Mouse (Mus musculus): ENCODE results near the gene Mrpl45. TPM values are rescaled to one million over a fixed set of nuclear protein-coding genes. Genes with fewer than 3 reads are reported as not detected.

Gene Mrpl45
- polyA plus RNA-seq, 1 experiment from 2014 or later, result 49.1 TPM

DNA sequence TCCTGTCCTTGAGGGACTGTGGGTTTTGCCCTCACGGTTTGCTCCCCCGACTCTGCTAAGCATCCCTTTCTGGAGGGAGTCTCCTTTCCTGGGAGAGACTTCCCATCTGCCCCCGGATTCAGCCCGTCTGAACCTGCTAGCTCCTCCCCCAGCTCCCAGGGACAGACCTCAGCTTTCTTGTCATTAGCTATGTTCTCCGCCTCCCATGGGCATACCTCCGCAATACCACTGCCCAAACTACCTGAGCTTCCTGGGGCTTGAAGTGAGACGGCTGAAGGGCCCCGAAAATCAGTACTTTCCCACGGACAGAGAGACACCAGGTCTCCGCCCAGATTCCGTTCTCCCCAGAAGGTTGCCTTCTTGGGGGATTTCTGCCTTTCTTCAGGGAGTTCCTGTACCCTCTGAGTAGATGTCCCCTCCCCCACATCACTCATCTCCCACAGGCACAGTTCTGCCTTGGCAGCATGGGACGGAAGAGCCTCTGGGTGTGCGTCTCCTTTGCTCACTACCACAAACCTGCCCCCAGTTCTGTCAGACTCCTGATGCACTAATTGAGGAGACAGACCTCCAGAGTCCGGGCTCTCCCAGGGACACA is 21.3 kb downstream of the Mrpl45 start:
- Histone ChIP-seq H3K4me1 (peaks cover 16% of the 10 kb centered on the region; the same call in 1 of the 2 replicates), H3K27ac (no peak overlapping the region), H3K4me3 (no peak overlapping the region), H3K9ac (no peak overlapping the region), H3K36me3 (ENCODE audit: poor library complexity, severe bottlenecking) (no peaks in the 10 kb centered on the region), H3K9me3 (replicated peaks) (no peaks in the 10 kb centered on the region), H3K4me2 (no peak overlapping the region), H3K27me3 (no peaks in the 10 kb centered on the region)
- ATAC-seq, result no peak
- 67% methylated on average over 14 of the region's 14 CpGs for WGBS

DNA sequence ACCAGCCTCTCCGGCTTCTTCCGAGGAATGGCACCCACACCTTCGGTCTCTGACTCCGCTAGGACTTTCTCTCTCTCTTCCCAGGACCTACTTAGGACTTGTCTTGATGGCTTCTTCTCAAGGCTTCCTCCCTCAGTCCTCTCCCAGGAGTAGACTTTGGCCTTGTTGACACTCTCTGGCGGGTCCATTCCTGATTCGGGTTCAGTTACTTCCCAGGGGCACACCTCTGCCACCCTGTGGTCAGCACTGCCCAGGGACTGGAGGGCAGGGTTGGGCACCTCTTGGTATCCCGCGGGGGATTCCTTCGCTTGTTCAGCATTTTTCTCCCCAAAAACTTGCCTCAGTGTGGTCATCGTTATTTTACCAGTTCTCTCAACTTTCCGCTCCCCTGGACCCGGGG is 21.8 kb downstream of the Mrpl45 start:
- no peak overlapping the region for H3K4me2 ChIP-seq
- H3K27ac ChIP-seq, result no peak overlapping the region
- ATAC-seq, result no peak
- no peaks in the 10 kb centered on the region for H3K27me3 ChIP-seq
- H3K36me3 ChIP-seq (ENCODE audit: poor library complexity, severe bottlenecking), result no peaks in the 10 kb centered on the region
- H3K4me1 ChIP-seq, result peaks cover 16% of the 10 kb centered on the region; the same call in 1 of the 2 replicates
- H3K9ac ChIP-seq, result no peak overlapping the region
- no peaks in the 10 kb centered on the region for H3K9me3 ChIP-seq (replicated peaks)
- 84% methylated on average over 12 of the region's 12 CpGs for WGBS
- H3K4me3 ChIP-seq, result no peak overlapping the region

DNA sequence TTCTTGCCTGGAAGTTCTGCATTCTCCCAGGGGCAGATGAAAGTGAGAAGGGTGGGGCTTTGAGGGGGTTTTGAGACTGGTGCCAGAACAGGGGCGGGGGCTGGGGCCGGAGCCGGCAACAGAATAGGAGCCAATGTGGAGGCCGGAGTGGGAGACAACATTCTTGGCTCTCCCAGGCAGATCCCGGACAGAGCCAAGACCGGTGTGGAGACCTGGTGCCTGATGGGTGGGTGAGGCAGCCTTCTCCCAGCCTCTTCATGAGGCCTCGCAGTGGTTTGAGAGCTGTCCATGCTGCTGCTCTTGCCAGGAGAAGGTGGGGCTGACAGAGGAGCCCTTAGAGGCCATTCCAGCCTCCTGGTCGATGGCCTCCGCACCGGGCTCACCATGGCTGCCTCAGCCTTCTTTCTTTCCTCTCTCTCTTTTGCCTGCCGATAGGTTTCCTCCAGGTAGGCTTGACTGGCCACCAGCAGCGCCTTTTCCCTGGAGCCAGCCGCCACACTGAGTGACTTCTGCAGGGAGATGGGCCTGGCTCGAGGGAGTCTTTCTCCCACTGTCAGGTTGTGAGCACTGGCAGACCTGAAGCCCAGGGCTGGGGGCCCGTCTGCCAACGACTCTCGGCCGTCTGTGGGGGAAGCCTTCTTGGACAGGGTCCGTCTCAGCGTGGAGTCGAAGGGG is 22.9 kb downstream of the Mrpl45 start:
- 0 out of 2 replicates have a peak, but pooled peaks have one; percentile 27 for ATAC-seq
- WGBS, result 42% methylated on average over 21 of the region's 21 CpGs

GRCm38 (mm10) chr11:97338977-97339315 is 23.4 kb downstream of the Mrpl45 start:
- Histone ChIP-seq H3K4me2 (peak overlapping the region; percentile 50), H3K4me1 (peaks cover 20% of the 10 kb centered on the region), H3K9ac (no peak overlapping the region), H3K9me3 (replicated peaks) (no peaks in the 10 kb centered on the region), H3K27ac (peak overlapping the region; percentile 32), H3K27me3 (peaks cover 4% of the 10 kb centered on the region; the same call in 1 of the 2 replicates), H3K4me3 (no peak overlapping the region), H3K36me3 (ENCODE audit: poor library complexity, severe bottlenecking) (no peaks in the 10 kb centered on the region)
- 32% methylated on average over 17 of the region's 17 CpGs for WGBS
- ATAC-seq, result no peak

More for the DNA sequence above, 22.9 kb downstream of the Mrpl45 start:
- Histone ChIP-seq H3K9me3 (replicated peaks) (no peaks in the 10 kb centered on the region), H3K4me2 (peak overlapping the region; percentile 50), H3K4me3 (no peak overlapping the region), H3K27me3 (peaks cover under 1% of the 10 kb centered on the region; the same call in 1 of the 2 replicates), H3K9ac (0 out of 2 replicates have a peak overlapping the region, but pooled peaks have one; percentile 12), H3K4me1 (peaks cover 16% of the 10 kb centered on the region), H3K27ac (peak overlapping the region; percentile 32), H3K36me3 (ENCODE audit: poor library complexity, severe bottlenecking) (no peaks in the 10 kb centered on the region)

DNA sequence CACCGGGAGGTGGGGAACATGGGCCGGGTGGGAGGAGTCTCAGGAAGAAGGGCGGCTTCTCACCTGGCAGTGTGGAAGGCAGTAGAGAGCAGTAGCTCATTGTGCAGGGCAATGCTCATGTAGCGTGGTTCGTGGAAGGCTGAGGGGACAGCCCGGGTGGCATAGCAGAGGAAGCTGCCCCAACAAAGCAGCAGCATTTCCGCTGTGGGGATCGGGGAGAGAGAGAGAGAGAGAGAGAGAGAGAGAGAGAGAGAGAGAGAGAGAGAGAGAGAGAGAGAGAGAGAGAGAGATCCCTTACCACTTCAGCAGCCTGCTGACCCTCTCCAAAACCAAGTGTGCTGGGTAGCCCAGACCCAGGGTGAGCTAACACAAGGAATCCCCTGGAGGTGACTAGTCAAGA is 27.7 kb downstream of the Mrpl45 start:
- Histone ChIP-seq H3K4me3 (no peak overlapping the region), H3K4me2 (no peak overlapping the region), H3K36me3 (ENCODE audit: poor library complexity, severe bottlenecking) (no peaks in the 10 kb centered on the region), H3K9ac (no peak overlapping the region), H3K27ac (no peak overlapping the region), H3K4me1 (peaks cover 13% of the 10 kb centered on the region), H3K9me3 (replicated peaks) (no peaks in the 10 kb centered on the region), H3K27me3 (peaks cover 4% of the 10 kb centered on the region; the same call in 1 of the 2 replicates)
- WGBS, result 28% methylated on average over 5 of the region's 8 CpGs
- ATAC-seq, result no peak

- Histone ChIP-seq H3K36me3 (ENCODE audit: poor library complexity, severe bottlenecking) (no peaks in the 10 kb centered on the region), H3K4me1 (peaks cover 9% of the 10 kb centered on the region), H3K4me2 (no peak overlapping the region), H3K4me3 (no peak overlapping the region), H3K27ac (no peak overlapping the region), H3K27me3 (peaks cover 4% of the 10 kb centered on the region; the same call in 1 of the 2 replicates), H3K9me3 (replicated peaks) (no peaks in the 10 kb centered on the region), H3K9ac (no peak overlapping the region)
- no peak for ATAC-seq
- WGBS, result 30% methylated on average over 17 of the region's 17 CpGs
Measured at GRCm38 (mm10) chr11:97343619-97344018, 28.1 kb downstream of the Mrpl45 start.

GRCm38 (mm10) chr11:97345446-97345845 is 29.9 kb downstream of the Mrpl45 start:
- Histone ChIP-seq H3K36me3 (ENCODE audit: poor library complexity, severe bottlenecking) (no peaks in the 10 kb centered on the region), H3K9me3 (replicated peaks) (no peaks in the 10 kb centered on the region), H3K4me2 (no peak overlapping the region), H3K4me1 (peaks cover 14% of the 10 kb centered on the region), H3K27ac (no peak overlapping the region), H3K4me3 (no peak overlapping the region), H3K9ac (0 out of 2 replicates have a peak overlapping the region, but pooled peaks have one; percentile 5), H3K27me3 (peaks cover 4% of the 10 kb centered on the region; the same call in 1 of the 2 replicates)
- 80% methylated on average over 10 of the region's 10 CpGs for WGBS
- ATAC-seq, result no peak

DNA sequence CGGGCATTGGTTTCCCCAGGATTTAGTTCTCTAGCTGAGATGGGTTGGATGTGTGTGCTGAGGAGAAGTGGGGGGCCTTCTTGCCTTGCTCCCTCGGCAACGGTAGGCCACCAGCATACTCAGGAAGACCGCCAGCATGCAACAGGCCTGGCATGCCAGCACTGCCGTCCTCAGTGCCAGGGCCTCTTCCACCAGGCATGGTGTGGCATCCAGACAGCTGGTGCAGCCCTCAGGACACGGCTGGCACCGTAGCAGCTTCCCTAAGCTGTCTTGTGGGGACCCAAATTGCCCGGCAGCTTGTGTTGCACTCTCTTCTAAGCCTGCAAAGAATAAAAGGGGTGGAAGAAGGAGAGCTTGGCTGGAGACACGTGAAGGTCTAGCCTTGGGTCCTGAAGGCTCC is 30.9 kb downstream of the Mrpl45 start:
- Histone ChIP-seq H3K9me3 (replicated peaks) (no peaks in the 10 kb centered on the region), H3K27me3 (peaks cover 4% of the 10 kb centered on the region; the same call in 1 of the 2 replicates), H3K36me3 (ENCODE audit: poor library complexity, severe bottlenecking) (no peaks in the 10 kb centered on the region), H3K4me2 (no peak overlapping the region), H3K4me3 (no peak overlapping the region), H3K4me1 (peaks cover 24% of the 10 kb centered on the region), H3K27ac (no peak overlapping the region), H3K9ac (no peak overlapping the region)
- 77% methylated on average over 9 of the region's 9 CpGs for WGBS
- ATAC-seq, result no peak

GRCm38 (mm10) chr11:97347291-97347690 is 31.8 kb downstream of the Mrpl45 start:
- Histone ChIP-seq H3K27me3 (peaks cover 4% of the 10 kb centered on the region; the same call in 1 of the 2 replicates), H3K27ac (no peak overlapping the region), H3K9me3 (replicated peaks) (no peaks in the 10 kb centered on the region), H3K4me2 (no peak overlapping the region), H3K36me3 (ENCODE audit: poor library complexity, severe bottlenecking) (no peaks in the 10 kb centered on the region), H3K4me1 (peaks cover 31% of the 10 kb centered on the region), H3K9ac (no peak overlapping the region), H3K4me3 (no peak overlapping the region)
- 90% methylated on average over 9 of the region's 9 CpGs for WGBS
- no peak for ATAC-seq

DNA sequence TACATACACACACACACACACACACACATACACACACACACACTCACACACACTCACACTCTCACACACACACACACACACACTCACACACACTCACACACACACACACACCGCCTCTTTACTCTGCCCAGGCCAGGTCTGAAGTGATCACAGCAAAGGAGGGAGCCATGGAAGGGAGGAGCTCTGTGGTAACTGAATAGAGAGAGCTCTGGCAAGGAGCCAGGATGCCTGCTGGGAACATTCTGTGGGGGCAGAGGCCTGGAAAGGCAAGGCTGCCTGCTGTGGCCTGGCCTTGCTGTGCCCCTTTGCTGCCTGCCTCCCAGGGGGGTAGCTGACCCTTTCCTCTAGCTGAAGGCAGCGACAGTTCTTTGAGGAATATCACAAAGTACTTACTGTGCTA is 34.5 kb downstream of the Mrpl45 start:
- Histone ChIP-seq H3K4me3 (no peak overlapping the region), H3K36me3 (ENCODE audit: poor library complexity, severe bottlenecking) (no peaks in the 10 kb centered on the region), H3K9ac (no peak overlapping the region), H3K27ac (peak overlapping the region; percentile 64; the same call in 1 of the 2 replicates), H3K4me1 (peaks cover 30% of the 10 kb centered on the region), H3K4me2 (peak overlapping the region; percentile 30), H3K9me3 (replicated peaks) (no peaks in the 10 kb centered on the region), H3K27me3 (no peaks in the 10 kb centered on the region)
- peak; percentile 68; the same call in 1 of the 2 replicates for ATAC-seq
- 10% methylated on average over 1 of the region's 2 CpGs for WGBS

DNA sequence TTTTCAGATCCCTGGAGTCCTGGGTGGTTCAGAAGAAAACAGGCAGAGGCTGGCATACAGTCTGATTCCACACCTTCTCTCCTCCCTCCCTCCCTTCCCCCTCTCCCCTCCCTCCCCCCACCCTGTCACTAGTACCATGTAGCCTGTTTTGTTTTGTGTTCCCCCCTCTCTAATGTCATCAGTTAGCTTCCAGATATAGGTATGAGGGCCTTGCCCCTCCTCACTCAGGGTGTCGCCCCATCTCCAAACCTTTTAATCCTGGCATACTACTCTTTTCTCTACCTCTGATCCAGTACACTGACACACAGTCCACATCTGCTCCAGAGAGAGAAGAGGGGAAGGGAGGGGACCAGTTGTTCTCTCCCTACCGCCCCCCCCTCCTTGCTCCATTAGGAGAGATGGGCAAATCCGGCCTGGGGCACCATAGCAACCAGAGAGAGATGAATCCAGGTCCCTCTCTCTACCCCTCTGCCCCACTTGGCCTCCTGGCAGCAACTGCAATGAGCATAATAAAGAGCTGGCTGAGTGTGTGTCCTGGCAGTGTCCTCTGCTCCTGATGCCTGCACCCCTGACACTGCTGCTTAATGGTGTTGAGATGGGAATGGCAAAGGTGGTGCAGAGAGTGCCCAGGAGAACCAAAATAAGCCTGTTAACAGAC is 36.6 kb downstream of the Mrpl45 start, which contains the start of gene Gpr179:
Gene Gpr179 (minus strand): TSS at position 51 of the 658 bp plus-strand sequence.
- no peak within 1 kb of the TSS for H3K4me2 ChIP-seq
- ATAC-seq, result no peak
- no peaks in the 10 kb centered on the region for H3K27me3 ChIP-seq
- H3K36me3 ChIP-seq (ENCODE audit: poor library complexity, severe bottlenecking), result no peaks in the 10 kb centered on the region
- H3K9me3 ChIP-seq (replicated peaks), result no peaks in the 10 kb centered on the region
- H3K27ac ChIP-seq, result peak within 1 kb of the TSS; percentile 25; the same call in 1 of the 2 replicates
- H3K9ac ChIP-seq, result peak within 1 kb of the TSS; percentile 31; the same call in 1 of the 2 replicates
- no peak within 1 kb of the TSS for H3K4me3 ChIP-seq
- 60% methylated on average over 3 of the region's 3 CpGs for WGBS
- peaks cover 30% of the 10 kb centered on the region for H3K4me1 ChIP-seq
